Comparison of ENCODE assay signal across 9 mouse cellular contexts in the genomic region with DNA sequence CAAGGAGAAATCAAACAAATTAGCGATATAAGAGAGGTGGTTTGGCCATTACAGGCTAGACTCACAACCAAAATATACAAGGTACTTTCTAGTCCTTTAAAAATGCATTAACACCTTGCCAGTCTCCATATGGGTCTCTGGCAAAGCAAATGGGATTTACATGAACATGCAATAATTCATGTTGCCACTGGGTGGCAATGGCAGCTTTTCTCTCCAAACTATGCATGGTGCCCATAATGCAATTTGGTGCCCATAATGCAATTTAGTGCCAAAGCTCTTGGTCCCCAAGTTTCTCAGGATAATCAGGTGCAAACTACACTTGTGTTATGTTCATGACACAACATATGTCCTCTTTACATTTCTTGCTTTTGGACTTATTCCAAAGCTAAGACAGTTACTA.
DNase-seq lines count a peak whose midpoint lies in the region; ATAC-seq lines count a peak whose summit lies in the region.
"Had no signal": no experiment of that assay in that cellular context is flagged by ENCODE, and none has a peak within 500 bp of the region (broad histone marks: within the 10 kb centered on the region; RNA-seq: fewer than 3 reads in every experiment).

No protein-coding gene starts in this region.

- H3K9ac ChIP-seq in forebrain, embryonic 13.5 days, result no peak overlapping the region

- H3K9me3 ChIP-seq in forebrain, embryonic 13.5 days (replicated peaks), result no peaks in the 10 kb centered on the region

- H3K36me3 ChIP-seq in forebrain, embryonic 13.5 days (ENCODE audit: poor library complexity, severe bottlenecking), result no peaks in the 10 kb centered on the region

- no peak overlapping the region for H3K27ac ChIP-seq in forebrain, embryonic 13.5 days

- no peak overlapping the region for H3K4me3 ChIP-seq in forebrain, embryonic 13.5 days
- H3K4me3 ChIP-seq: myocyte had no signal

- no peaks in the 10 kb centered on the region for H3K27me3 ChIP-seq in forebrain, embryonic 13.5 days

- ATAC-seq in forebrain, embryonic 13.5 days, result peak; percentile 73

- H3K4me2 ChIP-seq in forebrain, embryonic 13.5 days, result no peak overlapping the region

- DNase-seq in adrenal gland, adult (ENCODE audit: inconsistent age in 2 of 2, low spot score in 1 of 2), result peak; percentile 15 to 63
- no peak for DNase-seq in adrenal gland, postnatal 4 days (ENCODE audit: low spot score in 2 of 2)
- peak; percentile 70 for DNase-seq in 3T3-L1 (ENCODE audit: low read depth, low spot score)
- peak; percentile 9 to 37 for DNase-seq in adrenal gland, postnatal 36 days
- DNase-seq in kidney, postnatal 14 days, result peak; percentile 54
- peak; percentile 55 for DNase-seq in lung, postnatal 10 days
- peak; percentile 19 for DNase-seq in right cerebral cortex, postnatal 25 days

- no peaks in the 10 kb centered on the region for H3K4me1 ChIP-seq in forebrain, embryonic 13.5 days

- WGBS in forebrain, embryonic 13.5 days, result 20% methylated on average over 1 of the region's 1 CpGs

Comparison
In these comparisons a context has a peak if more than half of its experiments do, and no peak if none do; other contexts are left out.
1. DNase-seq: peak in adrenal gland, adult (2 of 2), 3T3-L1 (single experiment), adrenal gland, postnatal 36 days (2 of 2), kidney, postnatal 14 days (single experiment), lung, postnatal 10 days (single experiment) and right cerebral cortex, postnatal 25 days (single experiment); none in adrenal gland, postnatal 4 days (0 of 2).